Mouse (Mus musculus): ENCODE data around the gene Ryr2. TPM values are rescaled to one million over a fixed set of nuclear protein-coding genes. Genes with fewer than 3 reads are reported as not detected.

The Ryr2 gene
- total and polyA plus RNA-seq, 3 experiments, result 0.11 to 0.13 TPM; not detected in 1

- peaks cover 0 to 18% of the 10 kb centered on the region in 2 experiments; a peak in 2 of 4 replicates for H3K4me1 ChIP-seq (ENCODE audit: control insufficient read depth in 1 of 2, insufficient read depth in 2 of 2)
- DNase-seq (ENCODE audit: extremely low read depth), result no peak
- in situ Hi-C loops (cut with MboI; ENCODE audit: low pct_ligation_motif_present, low pct_unique_long_range_greater_than_20kb, low sequenced_read_pairs) (no loop called here), dilution Hi-C loops (cut with MboI; ENCODE audit: extremely low pct_ligation_motif_present, extremely low pct_unique_long_range_greater_than_20kb, low sequenced_read_pairs) (no loop called here)
- no peaks in the 10 kb centered on the region for H3K36me3 ChIP-seq (replicated peaks in 1 of 2; ENCODE audit: control insufficient read depth in 1 of 2, insufficient read depth in 1 of 2, low read length in 1 of 2)
- no peak overlapping the region for H3K4me3 ChIP-seq (replicated peaks in 1 of 3; ENCODE audit: low read depth in 2 of 3, low read length in 2 of 3, poor library complexity in 1 of 3)
- no peaks in the 10 kb centered on the region for H3K79me2 ChIP-seq (replicated peaks; ENCODE audit: control insufficient read depth, extremely low read depth, insufficient read depth, poor library complexity, severe bottlenecking)
- H3K27me3 ChIP-seq (replicated peaks), result no peaks in the 10 kb centered on the region
- H3K9me3 ChIP-seq (replicated peaks; ENCODE audit: low read length), result no peaks in the 10 kb centered on the region
- no peak overlapping the region for H3K27ac ChIP-seq (ENCODE audit: insufficient read depth, low read depth)
- H3K4me2 ChIP-seq (ENCODE audit: insufficient read depth, low read depth, poor library complexity, severe bottlenecking), result no peak overlapping the region
- no peak overlapping the region for H3K9ac ChIP-seq (ENCODE audit: insufficient read depth, low read depth)
- no peak for TF ChIP-seq ETS1 (conservative IDR thresholded peaks at IDR 0.05; ENCODE audit: low read depth, low read length)
- TF ChIP-seq POLR2A (IDR thresholded peaks at IDR 0.05; ENCODE audit: low read depth, low read length), result no peak
- no peak for TF ChIP-seq GABPA (IDR thresholded peaks at IDR 0.05; ENCODE audit: insufficient replicate concordance, low read depth, low read length)
- no peak for TF ChIP-seq MAZ (IDR thresholded peaks at IDR 0.05; ENCODE audit: low read depth, low read length)
- TF ChIP-seq IRF4 (IDR thresholded peaks at IDR 0.05; ENCODE audit: low read depth, low read length), result no peak
- TF ChIP-seq NELFE (IDR thresholded peaks at IDR 0.05; ENCODE audit: low read depth, low read length), result no peak
- no peak for TF ChIP-seq MEF2A (IDR thresholded peaks at IDR 0.05; ENCODE audit: borderline replicate concordance, low read depth, low read length)
- no peak for TF ChIP-seq MAX (IDR thresholded peaks at IDR 0.05; ENCODE audit: low read length)
- peak in 1 of 2 experiments; percentile 50; a peak in 2 of 4 replicates for TF ChIP-seq CTCF (conservative IDR thresholded peaks at IDR 0.05 in 1 of 2, IDR thresholded peaks at IDR 0.05 in 1 of 2; ENCODE audit: low read depth in 2 of 2, low read length in 2 of 2)
- TF ChIP-seq USF2 (conservative IDR thresholded peaks at IDR 0.05; ENCODE audit: low read depth, low read length), result no peak
- no peak for TF ChIP-seq MAFK (IDR thresholded peaks at IDR 0.05; ENCODE audit: insufficient replicate concordance, low read length)
- peak; percentile 53 for TF ChIP-seq RAD21 (IDR thresholded peaks at IDR 0.05; ENCODE audit: low read depth, low read length)
- no peak for TF ChIP-seq TCF12 (IDR thresholded peaks at IDR 0.05; ENCODE audit: low read depth, low read length)
- peak; percentile 27 for TF ChIP-seq SMC3 (IDR thresholded peaks at IDR 0.05; ENCODE audit: low read depth, low read length)
- no peak for TF ChIP-seq MXI1 (IDR thresholded peaks at IDR 0.05; ENCODE audit: low read depth, low read length)
- no peak for TF ChIP-seq NRF1 (IDR thresholded peaks at IDR 0.05; ENCODE audit: low read depth, low read length)
Observed at GRCm38 (mm10) chr13:11869971-11870370, 236.8 kb downstream of the Ryr2 start.

GRCm38 (mm10) chr13:11869486-11869885 is 237.3 kb downstream of the Ryr2 start:
- Histone ChIP-seq H3K9me3 (replicated peaks; ENCODE audit: low read length) (no peaks in the 10 kb centered on the region), H3K27ac (ENCODE audit: insufficient read depth, low read depth) (no peak overlapping the region), H3K4me2 (ENCODE audit: insufficient read depth, low read depth, poor library complexity, severe bottlenecking) (no peak overlapping the region), H3K4me1 (ENCODE audit: control insufficient read depth in 1 of 2, insufficient read depth in 2 of 2) (peaks cover 0 to 18% of the 10 kb centered on the region in 2 experiments; a peak in 2 of 4 replicates), H3K4me3 (replicated peaks in 1 of 3; ENCODE audit: low read depth in 2 of 3, low read length in 2 of 3, poor library complexity in 1 of 3) (no peak overlapping the region), H3K9ac (ENCODE audit: insufficient read depth, low read depth) (no peak overlapping the region), H3K79me2 (replicated peaks; ENCODE audit: control insufficient read depth, extremely low read depth, insufficient read depth, poor library complexity, severe bottlenecking) (no peaks in the 10 kb centered on the region), H3K27me3 (replicated peaks) (no peaks in the 10 kb centered on the region), H3K36me3 (replicated peaks in 1 of 2; ENCODE audit: control insufficient read depth in 1 of 2, insufficient read depth in 1 of 2, low read length in 1 of 2) (no peaks in the 10 kb centered on the region)
- TF ChIP-seq MAZ (IDR thresholded peaks at IDR 0.05; ENCODE audit: low read depth, low read length) (no peak), NRF1 (IDR thresholded peaks at IDR 0.05; ENCODE audit: low read depth, low read length) (no peak)
- dilution Hi-C loops (cut with MboI; ENCODE audit: extremely low pct_ligation_motif_present, extremely low pct_unique_long_range_greater_than_20kb, low sequenced_read_pairs), result no loop called here
- DNase-seq (ENCODE audit: extremely low read depth), result no peak
- in situ Hi-C loops (cut with MboI; ENCODE audit: low pct_ligation_motif_present, low pct_unique_long_range_greater_than_20kb, low sequenced_read_pairs), result no loop called here

All from CH12.LX (cell line).